Mouse (Mus musculus): Measurements from ENCODE around the gene Iqgap3.

DNA sequence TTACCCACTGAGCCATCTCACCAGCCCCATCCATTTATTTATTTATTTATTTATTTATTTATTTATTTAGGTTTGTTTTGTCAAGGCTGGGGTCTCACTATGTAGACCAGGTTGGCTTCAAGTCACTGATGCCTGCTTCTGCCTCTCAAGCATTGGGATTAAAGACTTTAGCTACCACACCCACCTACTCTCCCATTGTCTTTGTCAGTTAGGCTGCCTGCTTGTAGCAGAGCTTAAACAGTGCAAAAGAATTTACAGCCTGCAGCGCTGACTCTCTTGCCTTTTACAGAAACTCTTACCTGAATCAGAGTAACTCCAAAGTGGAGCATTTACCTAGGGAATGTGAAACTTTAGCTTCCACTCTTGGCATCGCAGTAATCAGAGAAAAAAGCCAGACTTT lies 72.5 kb downstream of the Iqgap3 start:
- TF ChIP-seq POLR2A (IDR thresholded peaks at IDR 0.05; ENCODE audit: extremely low read depth, insufficient read depth, low read length) (no peak), CTCF (IDR thresholded peaks at IDR 0.05; ENCODE audit: extremely low read depth, insufficient read depth, low read length) (no peak)
